Mouse (Mus musculus) ZHBTc4 (cell line): ENCODE data around the gene Arhgap21.
"Not testable (repeated sequence)": the region's sequence is repeated elsewhere in the genome, so short reads cannot be mapped to it uniquely, and the experiment has no call there.

Source experiments
- DNase-seq: peaks from one replicate; pipeline ENCODE4 v3.0.0-alpha.2; 2011; ENCODE audit warnings: low read depth, low spot score

The Arhgap21 gene

DNA sequence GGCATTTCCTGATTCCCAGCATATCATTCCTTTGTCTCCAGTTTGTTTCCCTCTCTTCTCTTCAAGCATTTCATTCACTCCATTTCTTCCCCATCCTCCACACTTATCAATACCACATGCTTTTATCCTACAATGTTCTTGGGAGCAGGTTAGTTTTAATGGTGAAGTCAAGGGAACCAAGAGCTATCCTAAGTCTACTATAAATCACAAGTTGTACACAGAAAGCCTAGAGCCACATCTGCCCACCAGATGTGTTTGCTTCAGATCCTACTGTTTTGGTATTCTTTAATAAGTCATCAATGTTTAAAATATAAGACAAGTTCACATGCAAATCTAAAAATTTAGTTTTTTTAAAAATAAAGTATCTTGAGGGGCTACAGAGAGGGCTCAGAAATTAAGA is 27.6 kb downstream of the Arhgap21 start:
- DNase-seq, result no peak

- no peak for DNase-seq
Observed at GRCm38 (mm10) chr2:20939367-20939766, 29.3 kb downstream of the Arhgap21 start.

GRCm38 (mm10) chr2:20936609-20937221 is 32.0 kb downstream of the Arhgap21 start:
- DNase-seq, result peak; percentile 65

GRCm38 (mm10) chr2:20934406-20934805 is 34.3 kb downstream of the Arhgap21 start:
- DNase-seq, result peak; percentile 87

DNA sequence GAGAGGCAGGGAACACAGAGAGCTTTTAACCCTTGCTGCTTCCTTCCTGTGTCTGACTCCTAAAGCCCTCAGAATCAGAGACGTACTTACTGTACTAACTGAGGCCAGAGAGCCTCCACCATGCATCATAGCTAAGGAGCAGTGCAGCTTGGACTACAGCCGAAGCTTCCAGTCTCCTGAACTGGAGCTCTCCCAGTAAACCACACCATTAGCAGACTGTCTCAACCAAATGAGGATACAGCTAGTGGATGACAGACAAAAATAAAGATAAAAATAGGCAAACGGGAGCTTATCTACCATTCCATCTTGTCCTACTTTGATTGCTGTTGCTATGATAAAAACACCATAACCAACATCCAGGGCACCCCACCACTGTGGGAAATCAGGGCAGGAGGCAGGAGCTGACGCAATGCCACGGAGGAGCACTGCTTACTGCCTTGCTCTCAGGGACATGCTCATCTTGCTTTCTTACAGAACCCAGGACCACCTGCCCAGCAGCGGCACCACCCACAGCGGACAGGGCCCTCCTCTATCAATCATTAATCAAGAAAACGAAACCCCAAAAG is 35.9 kb downstream of the Arhgap21 start:
- DNase-seq, result no peak

DNA sequence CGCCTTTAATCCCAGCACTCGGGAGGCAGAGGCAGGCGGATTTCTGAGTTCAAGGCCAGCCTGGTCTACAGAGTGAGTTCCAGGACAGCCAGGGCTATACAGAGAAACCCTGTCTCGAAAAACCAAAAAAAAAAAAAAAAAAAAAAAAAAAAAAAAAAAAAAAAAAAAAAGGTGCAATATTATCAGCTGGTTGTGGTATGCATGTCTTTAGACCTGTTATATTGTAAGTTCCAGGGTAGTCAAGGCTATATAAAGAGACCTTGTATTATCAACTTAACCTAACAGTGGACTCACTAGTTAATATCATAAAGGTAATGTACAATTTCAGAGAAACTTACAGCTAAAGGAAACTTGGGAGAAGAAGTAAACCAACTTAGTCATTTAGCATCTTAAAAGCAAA is 36.9 kb downstream of the Arhgap21 start:
- DNase-seq, result not testable (repeated sequence)

DNA sequence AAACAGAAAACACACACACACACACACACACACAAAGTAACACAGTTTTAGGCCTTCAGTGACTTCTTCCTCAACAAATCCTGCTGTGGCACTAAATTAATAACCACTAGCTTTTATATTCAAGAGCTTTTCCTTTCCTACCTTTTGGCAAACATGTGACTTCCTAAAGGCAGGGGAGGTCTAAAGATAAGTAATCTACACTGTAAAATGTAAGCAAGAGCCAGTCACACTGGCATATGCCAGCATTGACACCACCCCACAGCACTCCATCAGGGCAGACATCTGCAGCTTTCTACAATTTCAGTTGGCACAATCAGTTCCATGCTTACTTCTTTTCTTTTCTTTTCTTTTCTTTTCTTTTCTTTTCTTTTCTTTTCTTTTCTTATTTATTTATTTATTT is 40.2 kb downstream of the Arhgap21 start:
- DNase-seq, result no peak

- DNase-seq, result peak; percentile 51
Observed at GRCm38 (mm10) chr2:20924938-20925337, 43.7 kb downstream of the Arhgap21 start.

DNA sequence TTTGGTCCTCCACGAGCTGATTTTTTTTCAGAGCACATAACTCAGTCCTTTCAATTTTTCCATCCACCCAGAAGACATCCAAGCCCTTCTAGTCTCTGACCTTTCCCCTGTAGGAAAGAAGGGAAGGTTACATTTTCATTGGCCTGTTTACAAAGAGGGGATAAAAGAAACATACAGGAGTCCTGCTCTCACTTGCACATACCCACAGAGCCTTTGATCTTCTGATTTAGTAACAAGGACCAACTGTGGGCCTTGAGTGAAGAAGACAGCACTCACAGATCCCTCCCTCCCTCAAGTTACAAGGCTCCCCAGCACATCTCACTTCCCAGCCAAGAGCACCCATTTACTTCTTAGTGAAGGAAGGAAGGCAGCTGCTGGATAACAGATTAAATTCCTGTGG is 46.3 kb downstream of the Arhgap21 start:
- DNase-seq, result no peak

DNA sequence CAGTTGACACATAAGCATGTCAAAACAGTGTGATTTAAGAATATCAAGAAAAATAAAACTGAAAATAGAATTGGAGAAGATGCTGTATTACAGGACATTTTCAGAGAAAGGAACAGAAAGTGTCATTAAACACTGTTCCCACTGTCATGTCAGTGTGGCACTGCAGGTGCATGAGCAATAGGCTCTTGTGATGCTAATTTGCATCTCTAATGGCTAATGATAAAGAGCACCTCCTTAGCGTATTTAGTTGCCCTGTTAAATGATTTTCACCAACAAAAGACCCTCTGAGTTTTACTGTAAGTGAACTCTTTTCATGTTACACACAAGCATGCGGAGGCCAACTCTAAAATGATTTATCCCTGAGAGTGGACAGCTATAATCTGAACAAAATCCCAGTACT is 47.1 kb downstream of the Arhgap21 start:
- no peak for DNase-seq

DNA sequence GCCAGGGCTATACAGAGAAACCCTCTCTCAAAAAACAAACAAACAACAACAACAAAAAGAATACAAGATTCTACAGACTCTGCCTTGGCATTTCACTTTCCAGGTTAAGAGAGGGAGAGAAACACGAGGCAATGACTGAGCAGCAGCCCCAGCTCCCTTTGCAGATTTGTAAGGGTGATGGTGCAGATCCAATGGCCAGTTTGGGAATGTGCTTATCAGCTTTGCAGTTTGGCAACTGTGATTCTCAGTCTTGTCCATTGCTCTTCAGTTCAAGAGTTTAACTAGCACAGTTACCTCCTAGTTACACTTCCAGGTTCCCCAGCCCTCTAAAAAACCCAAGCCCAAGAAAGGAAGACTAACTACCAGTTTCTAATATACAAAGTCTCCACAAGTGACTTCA is 47.7 kb downstream of the Arhgap21 start:
- no peak for DNase-seq

- DNase-seq, result no peak
Observed at GRCm38 (mm10) chr2:20914531-20915320, 54.0 kb downstream of the Arhgap21 start.

DNA sequence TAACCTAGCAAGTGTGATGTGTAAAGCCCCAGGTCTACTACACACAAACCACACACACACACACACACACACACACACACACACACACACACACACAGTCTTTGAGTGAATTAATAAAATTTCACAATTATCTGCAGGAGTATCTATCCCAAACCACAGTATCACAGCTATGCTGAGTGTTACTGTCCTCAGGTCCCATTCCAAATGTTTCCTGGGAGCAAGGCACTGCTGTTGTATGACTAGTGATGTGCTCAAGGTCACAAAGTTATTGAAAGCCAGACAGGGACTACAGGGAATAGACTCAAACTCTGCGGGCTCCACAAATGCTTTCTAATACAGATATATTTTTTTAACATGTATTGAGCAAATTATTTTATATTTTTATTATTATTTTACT is 55.7 kb downstream of the Arhgap21 start:
- no peak for DNase-seq

- no peak for DNase-seq
Observed at GRCm38 (mm10) chr2:20912348-20913018, 56.2 kb downstream of the Arhgap21 start.

GRCm38 (mm10) chr2:20910446-20910845 is 58.2 kb downstream of the Arhgap21 start:
- DNase-seq, result no peak

DNA sequence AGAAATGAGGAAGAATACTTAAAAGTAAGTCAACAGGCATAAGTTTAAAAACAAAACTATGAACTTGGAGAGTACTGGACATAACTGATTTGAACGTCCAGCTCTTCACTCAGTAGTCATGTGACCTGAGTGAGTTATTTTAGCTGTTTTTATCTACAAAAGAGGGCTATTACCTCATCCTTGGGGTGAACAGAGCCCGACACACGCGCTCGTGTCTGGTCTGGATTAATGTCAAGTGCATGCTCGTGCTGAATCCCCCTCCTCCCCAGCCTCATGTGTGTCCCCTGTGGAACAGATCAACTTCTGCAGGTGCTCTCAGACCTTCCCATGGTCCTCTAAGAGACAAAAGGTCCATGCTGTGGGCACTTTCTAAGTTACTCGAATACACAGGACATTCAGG is 59.3 kb downstream of the Arhgap21 start:
- no peak for DNase-seq

DNA sequence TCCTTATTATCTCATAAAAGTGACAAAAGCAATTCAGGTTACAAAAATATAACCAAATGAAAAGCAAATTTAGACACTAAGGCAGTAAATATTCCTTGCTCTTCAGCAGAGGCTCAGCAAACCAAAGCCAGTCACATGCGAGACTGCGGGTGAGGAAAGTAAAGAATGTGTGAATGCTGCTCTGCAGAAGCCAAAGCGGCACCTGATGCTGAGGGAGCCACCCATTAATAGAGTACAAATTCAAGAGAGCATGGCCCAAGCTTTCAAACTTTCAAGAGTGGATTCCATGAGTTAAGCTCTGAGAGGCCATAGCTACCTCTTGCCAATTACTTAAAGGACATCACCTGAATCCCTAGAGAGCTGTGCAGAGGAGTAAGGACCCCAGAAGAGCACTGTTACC is 61.4 kb downstream of the Arhgap21 start:
- no peak for DNase-seq

DNA sequence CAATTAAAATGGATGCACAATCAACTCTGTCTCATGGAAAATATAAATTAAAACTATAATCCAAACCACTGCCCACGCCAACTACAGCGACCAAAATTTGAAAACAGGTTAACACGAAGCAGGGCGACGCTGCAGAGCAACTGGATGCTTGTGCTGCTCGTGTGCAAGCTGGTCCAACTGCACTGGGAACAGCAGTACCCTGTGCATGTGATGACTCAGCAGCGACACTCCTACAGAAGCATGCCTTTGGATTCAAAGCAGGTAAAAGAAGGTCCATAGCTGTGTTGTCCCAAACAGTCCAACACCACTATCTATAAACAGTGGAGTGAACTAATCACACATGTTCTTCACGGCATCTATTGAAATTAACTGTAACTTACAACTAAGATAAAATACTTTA is 63.3 kb downstream of the Arhgap21 start:
- DNase-seq, result no peak

GRCm38 (mm10) chr2:20902981-20903645 is 65.6 kb downstream of the Arhgap21 start:
- no peak for DNase-seq

DNA sequence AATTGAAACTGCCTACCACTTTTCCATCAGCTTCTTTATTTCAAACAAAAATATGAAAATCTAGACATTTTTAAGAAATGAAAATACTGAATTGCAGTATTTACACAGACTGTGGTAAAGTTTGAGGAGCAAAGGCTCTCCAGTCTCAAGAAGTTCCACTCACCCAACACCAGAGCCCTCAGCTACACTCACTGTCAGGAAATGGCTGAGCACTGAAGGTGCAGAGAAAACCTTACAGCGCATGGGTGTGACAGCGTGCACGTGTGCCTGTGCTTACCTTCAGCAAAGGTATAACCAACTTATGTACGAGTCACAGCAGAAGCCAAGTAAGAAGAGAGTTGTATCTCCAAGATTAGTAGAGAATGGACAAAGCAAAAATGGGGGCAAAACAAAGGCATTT is 66.8 kb downstream of the Arhgap21 start:
- DNase-seq, result no peak

DNA sequence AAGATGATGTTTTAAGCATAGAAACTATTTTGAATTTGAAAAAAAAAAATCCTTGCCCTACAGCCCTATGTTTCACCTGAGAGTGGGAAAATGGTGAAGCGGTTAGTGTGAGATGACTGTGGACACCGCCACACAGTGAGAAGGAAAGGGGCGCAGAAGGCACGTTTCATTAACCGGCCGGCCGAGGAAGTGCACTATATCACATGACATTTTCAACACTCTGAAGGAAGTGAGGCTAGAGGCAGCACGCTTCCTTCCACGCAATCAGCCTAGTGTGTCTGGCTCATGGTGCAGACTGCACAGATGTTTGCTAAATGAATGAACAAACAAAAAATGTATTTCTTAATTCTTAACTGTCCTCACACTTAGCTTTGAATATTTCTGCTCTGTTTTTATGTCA is 69.4 kb downstream of the Arhgap21 start:
- peak; percentile 28 for DNase-seq

- DNase-seq, result peak; percentile 84
Observed at GRCm38 (mm10) chr2:20898684-20899083, 70.0 kb downstream of the Arhgap21 start.
